Mouse (Mus musculus) urinary bladder, postnatal 4 days (tissue): ENCODE results near the gene Rbsn.

ENCODE experiments used
- DNase-seq, 2 experiments: peaks; one replicate each; pipeline ENCODE4 v3.0.0; 2021 to 2022; ENCODE audit warnings: low spot score in 2 of 2

Gene Rbsn

GRCm38 (mm10) chr6:92214773-92215449, at the start of gene Rbsn:
TSS of gene Rbsn (minus strand) at chr6:92214925.
- DNase-seq, result peak; percentile 87 to 88

- DNase-seq, result peak in 1 of 2 experiments; percentile 51
Observed at GRCm38 (mm10) chr6:92261162-92261843, 46.6 kb upstream of the Rbsn start.

DNA sequence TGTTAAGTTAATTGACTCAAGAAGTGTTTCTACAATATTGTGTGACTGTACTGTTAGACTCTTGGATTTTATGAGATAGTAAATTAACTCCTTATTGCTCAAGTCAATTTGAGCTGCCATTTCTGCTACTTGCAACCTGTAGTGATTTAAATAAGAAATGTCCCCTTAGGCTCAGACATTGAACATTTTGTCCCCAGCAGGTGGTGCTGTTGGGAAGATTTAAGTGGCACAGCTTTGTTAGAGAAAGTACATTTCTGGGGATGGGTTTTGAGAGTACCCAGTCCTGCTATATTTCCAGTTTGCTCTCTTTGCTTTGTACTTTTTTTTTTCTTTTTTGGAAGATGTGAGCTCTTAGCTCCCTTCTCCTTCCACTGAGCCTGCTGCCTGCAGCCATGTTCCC, 40.6 kb upstream of the Rbsn start:
- DNase-seq, result no peak

DNA sequence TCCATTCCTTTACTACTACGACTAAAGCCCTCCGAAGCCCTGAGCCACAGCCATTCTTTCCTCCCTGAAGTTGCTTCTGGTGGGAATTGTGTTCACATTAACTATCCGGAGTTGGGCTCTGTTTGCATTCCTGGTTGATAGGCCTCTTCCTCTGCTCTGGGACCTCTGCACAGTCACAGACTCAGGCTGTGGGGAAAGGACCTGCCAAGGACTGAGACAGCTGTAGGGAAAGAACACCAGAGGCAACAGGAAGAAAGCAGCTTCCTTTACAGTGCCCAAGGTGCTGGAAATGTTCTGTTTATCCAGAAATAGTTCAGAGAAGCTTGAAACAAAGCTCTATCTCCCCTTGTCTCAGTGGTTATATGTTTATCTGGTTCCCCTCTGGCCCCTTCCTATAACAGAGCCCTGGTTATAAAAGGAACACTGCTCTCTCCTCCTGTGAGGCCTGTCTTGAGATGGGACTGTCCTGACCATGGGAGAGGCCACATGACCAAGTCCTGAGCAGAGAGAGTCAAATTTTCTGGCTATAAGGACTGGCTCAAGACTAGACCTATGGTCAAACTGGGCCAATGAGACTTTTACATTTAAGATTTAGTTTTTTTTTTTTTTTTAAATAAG, 38.6 kb upstream of the Rbsn start:
- DNase-seq, result no peak

DNA sequence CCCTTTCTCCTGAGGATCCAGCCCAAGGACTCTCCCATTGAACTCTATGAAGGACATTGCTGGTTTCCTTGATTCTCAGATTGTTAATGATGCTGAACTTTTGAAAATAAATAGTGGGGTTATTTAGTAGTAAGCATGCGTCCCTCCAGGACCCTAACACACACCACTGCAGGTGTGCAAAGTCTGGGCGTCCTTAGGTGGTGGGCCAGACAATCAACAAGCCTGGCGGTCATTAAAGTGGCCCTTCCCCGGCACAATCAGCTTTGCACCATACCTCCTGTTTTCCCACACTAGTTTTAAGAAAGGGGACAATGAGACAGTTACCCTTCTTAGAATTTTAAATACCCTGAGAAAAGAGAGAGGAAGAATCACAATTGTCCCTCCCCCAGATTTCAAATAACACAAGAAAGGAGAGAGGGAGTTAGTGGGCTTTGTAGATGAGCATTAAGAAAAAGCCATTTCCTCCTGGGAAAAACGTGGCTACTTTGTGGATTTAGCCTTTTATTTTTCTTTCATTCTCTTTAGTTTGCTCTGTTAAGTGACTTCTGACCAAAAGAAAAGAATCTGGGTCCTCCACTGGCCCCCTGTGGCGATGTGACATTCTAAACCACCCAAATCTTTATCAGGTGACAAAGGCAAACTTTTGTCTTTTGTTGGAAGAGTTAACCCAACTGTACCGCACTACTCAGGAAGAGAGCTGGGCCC, 32.6 kb upstream of the Rbsn start:
- no peak for DNase-seq

GRCm38 (mm10) chr6:92246335-92246734, 31.6 kb upstream of the Rbsn start:
- DNase-seq, result no peak

DNA sequence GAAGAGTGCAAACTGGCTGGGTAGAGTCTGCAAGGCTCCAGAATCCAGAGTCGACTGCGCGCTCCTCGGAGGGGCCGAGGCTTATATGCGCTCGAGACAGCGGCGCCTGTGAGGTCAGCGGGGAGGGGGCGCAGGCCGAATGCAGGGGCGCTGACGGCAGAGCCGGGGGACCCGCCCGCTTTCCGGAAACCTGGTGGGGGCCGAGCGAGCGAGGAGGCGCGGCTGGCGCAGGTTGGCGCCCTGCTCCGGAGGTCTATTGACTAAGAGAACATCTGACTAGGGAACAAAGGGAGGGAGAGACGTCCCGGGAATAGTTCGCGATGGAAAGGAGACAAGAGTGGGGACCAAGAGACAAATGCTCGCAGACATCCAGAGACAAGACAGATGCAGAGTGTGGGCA, 29.9 kb upstream of the Rbsn start, which contains the start of gene Trh:
TSS of gene Trh (minus strand) at position 60 of the 400 bp plus-strand sequence.
- no peak for DNase-seq

- no peak for DNase-seq
Observed at GRCm38 (mm10) chr6:92241178-92241906, 26.6 kb upstream of the Rbsn start.

DNA sequence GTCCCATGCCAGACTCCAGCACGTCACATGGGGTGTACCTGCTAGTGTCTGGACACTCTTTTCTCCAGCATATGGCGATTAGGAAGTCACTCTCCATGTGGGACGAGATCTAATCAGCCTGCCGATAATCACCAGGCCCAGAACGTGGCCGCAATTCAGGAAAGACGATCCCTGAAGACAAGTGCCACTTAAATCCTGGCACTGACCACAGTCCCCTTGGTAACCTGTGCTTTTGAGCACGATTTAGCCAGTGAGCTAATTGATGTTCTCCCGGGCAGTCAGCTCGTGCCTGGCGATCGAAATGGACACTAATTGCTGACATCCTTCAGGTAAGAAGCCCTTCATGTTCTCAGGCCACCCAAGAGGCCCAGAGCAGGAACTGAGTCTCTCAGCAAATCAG, 20.3 kb upstream of the Rbsn start:
- DNase-seq, result no peak

DNA sequence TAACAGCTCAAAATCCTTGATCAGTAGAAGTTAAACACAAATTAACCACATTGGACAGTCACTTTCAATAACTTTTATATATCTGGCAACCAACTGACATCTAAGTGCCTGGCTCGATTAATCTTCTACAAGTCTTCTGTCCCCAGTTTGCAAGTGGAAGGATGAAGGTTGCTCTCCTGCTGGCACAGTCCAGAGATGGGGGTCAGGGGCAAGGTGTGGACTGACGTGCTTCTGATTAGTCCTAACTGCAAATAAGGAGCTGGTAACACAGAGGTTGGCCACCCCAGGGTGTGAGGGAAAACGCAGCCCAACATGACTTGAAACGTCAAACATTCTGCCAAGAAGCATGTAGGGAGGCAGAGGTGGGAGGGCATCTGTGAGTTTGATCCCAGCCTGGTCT, 17.0 kb upstream of the Rbsn start:
- DNase-seq, result no peak

- DNase-seq, result no peak
Observed at GRCm38 (mm10) chr6:92231356-92231755, 16.6 kb upstream of the Rbsn start.

- no peak for DNase-seq
Observed at GRCm38 (mm10) chr6:92229586-92229985, 14.9 kb upstream of the Rbsn start.

DNA sequence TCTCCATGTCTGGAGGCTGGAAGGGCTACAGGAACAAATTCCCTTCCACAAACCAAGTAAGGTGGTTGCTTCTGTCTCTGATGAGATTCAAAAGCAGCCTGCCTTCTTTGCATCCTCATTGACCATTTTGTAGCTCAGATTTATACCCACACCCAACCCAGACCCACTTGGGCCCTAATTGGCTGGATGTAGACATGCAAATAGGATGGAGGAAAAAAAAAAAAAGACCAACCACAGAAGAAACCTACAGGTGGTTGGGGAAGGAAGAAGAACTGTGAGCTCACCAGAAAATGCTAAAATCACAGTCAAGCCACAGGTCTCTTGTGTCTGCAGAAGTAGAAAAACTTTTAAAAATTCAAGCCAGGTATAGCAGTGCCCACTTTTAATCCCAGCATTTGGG, 14.4 kb upstream of the Rbsn start:
- DNase-seq, result no peak

GRCm38 (mm10) chr6:92224981-92225380, 10.3 kb upstream of the Rbsn start:
- no peak for DNase-seq

DNA sequence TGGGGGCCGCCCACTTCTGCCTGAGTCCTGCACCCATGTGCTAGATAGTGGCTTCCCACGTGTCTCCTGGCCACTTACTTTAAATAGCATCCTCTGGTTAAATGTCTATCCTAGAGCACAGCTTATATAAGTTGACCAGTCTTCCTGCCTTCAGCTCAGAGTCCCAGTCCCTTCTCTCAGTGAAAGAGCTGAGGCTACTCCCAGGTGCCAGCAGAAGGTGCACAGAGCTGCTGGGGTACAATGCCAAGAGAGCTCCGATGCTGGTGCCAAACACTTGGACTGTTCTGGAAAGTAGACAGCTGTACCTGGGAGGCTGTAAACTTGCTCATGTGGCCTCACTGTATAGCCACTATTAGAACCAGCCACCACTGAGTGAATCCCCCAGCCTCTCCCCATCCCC, 7.3 kb upstream of the Rbsn start:
- no peak for DNase-seq

- no peak for DNase-seq
Observed at GRCm38 (mm10) chr6:92221604-92222003, 6.9 kb upstream of the Rbsn start.

DNA sequence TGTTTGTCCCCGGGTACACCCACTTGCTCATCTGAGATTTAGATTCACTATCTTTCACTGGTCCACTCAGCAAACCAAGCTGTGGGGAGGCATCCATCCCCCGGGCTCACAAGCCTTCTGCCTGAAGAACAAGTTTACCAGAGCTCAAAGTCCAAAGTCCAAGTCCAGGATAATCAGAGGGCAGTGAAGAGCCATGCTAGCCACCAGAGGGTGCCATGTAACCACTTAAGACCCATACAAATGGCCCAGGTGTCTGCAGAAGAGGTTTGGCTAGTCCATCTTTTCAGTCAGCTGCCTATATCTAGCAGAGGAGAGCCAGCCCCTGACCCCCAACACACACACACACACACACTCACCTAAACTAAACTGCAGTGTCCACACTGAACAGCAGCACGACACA, 4.7 kb upstream of the Rbsn start:
- DNase-seq, result no peak

DNA sequence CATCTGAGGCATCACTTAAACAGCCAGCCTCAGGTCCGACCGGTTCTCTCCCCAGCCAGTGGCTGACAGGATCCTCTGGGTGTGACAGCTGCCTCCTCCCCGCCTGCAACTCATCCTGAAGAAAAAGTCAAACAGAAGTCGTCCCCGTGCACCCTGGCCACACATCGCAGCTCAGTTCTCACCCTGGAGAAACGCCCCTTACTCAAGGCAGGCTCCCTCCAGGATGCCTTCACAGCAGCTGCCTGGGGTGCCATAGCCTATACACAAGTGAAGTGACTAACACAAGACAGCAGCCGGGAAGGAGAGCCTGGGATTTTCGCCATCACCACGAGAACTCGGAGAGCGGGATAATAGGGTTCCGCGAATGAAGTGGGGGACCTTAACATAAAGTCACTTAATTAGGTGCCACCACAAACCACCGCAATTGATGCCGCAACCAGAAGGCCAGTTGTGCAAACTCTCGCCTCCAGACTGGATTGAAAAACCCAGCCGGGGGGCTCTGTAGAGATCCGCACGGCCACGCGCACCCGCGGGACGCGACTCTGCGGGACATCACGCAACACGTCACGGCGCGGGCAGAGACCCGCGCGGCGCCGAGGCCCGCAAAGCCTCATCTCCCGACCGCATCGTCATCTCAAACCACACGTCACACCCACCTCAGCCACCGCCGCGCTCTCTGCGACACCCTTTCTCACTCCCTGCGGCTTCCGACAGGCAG, 511 bp downstream of the Rbsn start:
- DNase-seq, result no peak

- no peak for DNase-seq
Observed at GRCm38 (mm10) chr6:92199414-92199813, 15.3 kb downstream of the Rbsn start.

- DNase-seq, result no peak
Observed at GRCm38 (mm10) chr6:92184178-92184577, 30.5 kb downstream of the Rbsn start.

GRCm38 (mm10) chr6:92183621-92184131, 31.0 kb downstream of the Rbsn start, which contains the start of gene Mrps25:
TSS of gene Mrps25 (minus strand) at chr6:92184033.
- peak; percentile 61 to 74 for DNase-seq
